Mouse (Mus musculus) bone marrow macrophage, adult 2 months (primary cell): ENCODE measurements at regions not wholly inside any gene's neighbourhood (a gene's known extent, or its start where the extent isn't known, plus 50 kb on each side); places are given as distances from the start of the nearest gene placed in this dataset.

Experiments used
- CTCF ChIP-seq: IDR thresholded peaks from 2 replicates; pipeline ENCODE4 v1.5.1; 2012; ENCODE audit warnings: low read depth, mild to moderate bottlenecking, low read length, moderate library complexity
- POLR2A ChIP-seq: IDR thresholded peaks from 2 replicates; pipeline ENCODE4 v1.6.1; 2012; ENCODE audit warnings: mild to moderate bottlenecking, low read depth, low read length, borderline replicate concordance

GRCm38 (mm10) chr9:69828428-69828827, 67.7 kb upstream of the Foxb1 start:
- no peak for TF ChIP-seq POLR2A
- no peak for TF ChIP-seq CTCF
